Mouse (Mus musculus) midbrain, embryonic 15.5 days (tissue): Measurements from ENCODE around the gene Scyl1. TPM values are rescaled to one million over a fixed set of nuclear protein-coding genes. Genes with fewer than 3 reads are reported as not detected.

Experiments used
- ATAC-seq: fragments of 200-750 bp; cut with Nextera tagmentation; replicated peaks from 2 replicates; pipeline ENCODE4 v1.8.0; 2017; ENCODE audit warnings: moderate TSS enrichment
- H3K27ac ChIP-seq: fragments of 300-500 bp; sonication (generic); 2 replicates; pipeline ENCODE4 v1.5.1; 2015; ENCODE audit warnings: mild to moderate bottlenecking, inconsistent platforms
- H3K27me3 ChIP-seq: fragments of 300-500 bp; sonication (generic); replicated peaks from 2 replicates; pipeline ENCODE4 v1.6.1; 2015; ENCODE audit warnings: inconsistent platforms
- H3K36me3 ChIP-seq: fragments of 300-500 bp; sonication (generic); replicated peaks from 2 replicates; pipeline ENCODE4 v1.6.1; 2015; ENCODE audit warnings: inconsistent platforms
- H3K4me1 ChIP-seq: fragments of 300-500 bp; sonication (generic); 2 replicates; pipeline ENCODE4 v1.6.1; 2015; ENCODE audit warnings: inconsistent platforms
- H3K4me2 ChIP-seq: fragments of 300-500 bp; sonication (generic); 2 replicates; pipeline ENCODE4 v1.6.1; 2015; ENCODE audit warnings: inconsistent platforms, mild to moderate bottlenecking, moderate library complexity
- H3K4me3 ChIP-seq: fragments of 300-500 bp; sonication (generic); 2 replicates; pipeline ENCODE4 v1.5.1; 2015; ENCODE audit warnings: mild to moderate bottlenecking, inconsistent platforms
- H3K9ac ChIP-seq: fragments of 300-500 bp; sonication (generic); 2 replicates; pipeline ENCODE4 v1.6.1; 2015; ENCODE audit warnings: mild to moderate bottlenecking, inconsistent platforms
- H3K9me3 ChIP-seq: fragments of 300-500 bp; sonication (generic); 2 replicates; pipeline ENCODE4 v1.6.1; 2016; ENCODE audit warnings: inconsistent platforms
- WGBS: fragments of 180-500 bp; shearing (Covaris S2); methylation state at CpG from one replicate; pipeline ENCODE4 v1.1.7; 2015; ENCODE audit warnings: mixed read lengths; 5-methylcytosine and 5-hydroxymethylcytosine counted together
- polyA plus RNA-seq: library from polyadenylated mRNA; unstranded; fragments of >200 nt; fragmentation: Nextera tagmentation; extraction: Ambion mirVana; gene quantifications from 2 replicates; pipeline ENCODE4 v1.2.1, GENCODE M21; 2015

The Scyl1 gene
- polyA plus RNA-seq, 1 experiment from 2014 or later, result 94.7 TPM

DNA sequence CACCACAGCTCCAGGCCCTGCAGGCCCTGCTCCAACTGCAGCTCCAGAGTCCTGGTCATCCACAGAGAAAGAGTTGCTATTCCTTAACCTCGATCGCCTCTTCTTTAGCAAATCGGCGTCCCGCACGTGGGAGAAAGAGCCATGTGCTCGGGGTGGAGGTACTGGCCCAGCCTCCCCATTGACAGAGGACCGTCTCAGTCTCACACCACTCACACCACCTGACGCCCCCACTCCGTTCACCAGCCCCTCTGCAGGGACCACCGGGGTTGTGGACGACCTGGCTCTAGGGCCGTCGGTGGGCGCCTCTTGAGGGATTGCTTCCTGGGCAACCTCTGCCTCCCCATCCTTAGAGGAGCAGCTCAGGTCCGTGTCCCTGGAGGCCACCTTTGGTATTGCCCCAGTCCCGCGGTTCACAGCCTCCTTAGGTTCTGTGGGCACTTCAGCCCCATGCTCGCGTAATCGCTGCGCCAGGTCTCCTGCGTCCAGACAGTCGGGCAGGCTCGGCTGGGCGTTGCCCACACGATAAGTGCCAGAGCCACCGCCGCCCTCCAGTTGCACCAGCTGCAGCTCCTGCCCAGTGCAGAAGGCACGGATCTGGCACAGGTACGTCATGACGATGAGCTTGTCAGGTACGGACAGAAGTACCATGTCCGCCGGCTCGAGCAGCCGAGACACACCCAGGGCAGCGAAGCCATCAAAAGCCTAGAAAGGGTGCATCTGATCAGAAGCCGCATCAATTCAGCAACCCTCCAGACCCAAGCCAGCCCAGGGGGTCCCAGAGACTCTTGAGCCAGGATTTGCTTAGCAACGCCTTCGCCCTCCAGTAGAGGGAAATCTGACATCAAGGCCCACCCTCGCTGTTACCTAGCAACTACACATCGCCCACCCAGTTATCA is 55.2 kb downstream of the Scyl1 start:
- peak overlapping the region; percentile 56 for H3K4me2 ChIP-seq
- H3K36me3 ChIP-seq, result peaks cover 15% of the 10 kb centered on the region
- 17% methylated on average over 43 of the region's 43 CpGs for WGBS
- H3K27me3 ChIP-seq, result no peaks in the 10 kb centered on the region
- peak overlapping the region; percentile 49 for H3K9ac ChIP-seq
- H3K27ac ChIP-seq, result peak overlapping the region; percentile 66
- H3K4me1 ChIP-seq, result peaks cover 31% of the 10 kb centered on the region
- peak; percentile 79 for ATAC-seq
- H3K9me3 ChIP-seq, result no peaks in the 10 kb centered on the region
- H3K4me3 ChIP-seq, result peak overlapping the region; percentile 38

DNA sequence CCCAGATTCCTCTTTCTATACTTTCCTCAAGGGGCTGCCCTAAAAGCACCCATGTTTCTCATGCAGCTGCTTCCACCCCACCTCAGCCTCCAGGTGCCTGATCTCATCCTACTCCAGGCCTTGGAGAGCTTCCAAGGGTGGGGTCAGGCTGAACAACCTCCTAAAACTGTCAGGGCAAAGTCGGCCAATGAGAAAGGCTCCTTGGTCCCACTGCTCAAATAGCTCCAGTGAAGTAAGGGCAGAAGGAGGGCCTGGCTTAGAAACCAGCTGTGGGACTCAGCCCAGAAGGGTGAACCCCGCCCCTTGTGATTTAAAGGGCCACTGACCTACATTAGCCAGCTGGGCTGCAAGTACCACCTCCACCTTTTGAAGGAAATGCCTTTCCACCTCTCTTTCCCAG is 57.5 kb downstream of the Scyl1 start:
- H3K36me3 ChIP-seq, result peaks cover 17% of the 10 kb centered on the region
- H3K27ac ChIP-seq, result no peak overlapping the region
- no peaks in the 10 kb centered on the region for H3K27me3 ChIP-seq
- H3K4me3 ChIP-seq, result 0 out of 2 replicates have a peak overlapping the region, but pooled peaks have one; percentile 0
- WGBS, result 16% methylated on average over 2 of the region's 2 CpGs
- H3K4me2 ChIP-seq, result peak overlapping the region; percentile 56
- H3K9ac ChIP-seq, result no peak overlapping the region
- peaks cover 31% of the 10 kb centered on the region for H3K4me1 ChIP-seq
- no peak for ATAC-seq
- no peaks in the 10 kb centered on the region for H3K9me3 ChIP-seq

DNA sequence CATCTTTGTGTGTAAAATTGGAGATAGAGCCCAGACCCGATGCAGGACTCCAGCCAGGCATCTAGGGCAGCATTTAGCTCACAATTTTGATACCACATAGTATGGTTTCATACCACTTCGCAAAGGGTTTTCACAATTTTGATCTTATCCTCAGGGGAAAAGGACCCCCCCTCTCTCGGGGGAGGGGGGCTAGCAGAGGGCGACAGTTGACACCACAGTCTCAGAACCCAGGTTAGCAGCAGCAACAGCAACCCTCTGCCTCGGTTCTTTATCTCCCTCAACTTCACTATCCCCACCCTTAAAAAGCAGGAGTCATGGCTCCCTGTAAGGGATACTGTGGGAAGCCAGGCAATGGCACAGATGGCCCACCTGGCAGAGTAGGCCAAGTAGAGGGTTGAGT is 58.0 kb downstream of the Scyl1 start:
- peaks cover 21% of the 10 kb centered on the region for H3K36me3 ChIP-seq
- peaks cover 31% of the 10 kb centered on the region for H3K4me1 ChIP-seq
- no peak overlapping the region for H3K9ac ChIP-seq
- no peaks in the 10 kb centered on the region for H3K9me3 ChIP-seq
- no peak for ATAC-seq
- H3K27ac ChIP-seq, result no peak overlapping the region
- 84% methylated on average over 5 of the region's 5 CpGs for WGBS
- H3K4me3 ChIP-seq, result no peak overlapping the region
- H3K4me2 ChIP-seq, result peak overlapping the region; percentile 56
- H3K27me3 ChIP-seq, result no peaks in the 10 kb centered on the region

DNA sequence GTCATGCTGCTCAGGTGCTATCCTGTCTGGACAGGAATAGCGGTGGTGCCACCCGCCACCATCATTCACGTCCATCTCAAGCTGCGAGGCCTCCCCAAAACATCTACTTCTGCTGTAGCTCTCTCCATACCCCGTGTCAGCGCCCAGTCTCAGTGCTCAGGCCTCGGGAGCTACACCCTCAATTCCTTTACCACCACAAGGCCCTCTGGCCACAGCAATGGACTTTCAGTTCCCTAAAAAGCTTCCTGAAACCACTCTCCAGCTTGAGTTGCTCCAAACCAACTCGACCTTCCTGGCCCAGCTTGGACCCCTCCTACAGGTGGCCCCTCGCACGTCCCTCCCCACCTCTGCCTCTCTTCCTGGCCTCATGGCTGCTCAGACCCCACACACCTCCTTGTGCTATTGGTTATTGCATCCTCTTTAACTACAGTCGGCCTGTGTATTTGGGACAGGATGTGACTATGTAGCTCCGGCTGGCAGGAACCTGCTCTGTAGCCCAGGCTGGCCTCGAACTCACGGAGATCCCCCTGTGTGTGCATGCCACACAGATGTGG is 59.2 kb downstream of the Scyl1 start:
- Histone ChIP-seq H3K9me3 (no peaks in the 10 kb centered on the region), H3K36me3 (peaks cover 22% of the 10 kb centered on the region), H3K27me3 (no peaks in the 10 kb centered on the region), H3K9ac (no peak overlapping the region), H3K4me3 (no peak overlapping the region), H3K27ac (no peak overlapping the region), H3K4me2 (no peak overlapping the region), H3K4me1 (peaks cover 28% of the 10 kb centered on the region)
- ATAC-seq, result no peak
- 91% methylated on average over 14 of the region's 14 CpGs for WGBS

DNA sequence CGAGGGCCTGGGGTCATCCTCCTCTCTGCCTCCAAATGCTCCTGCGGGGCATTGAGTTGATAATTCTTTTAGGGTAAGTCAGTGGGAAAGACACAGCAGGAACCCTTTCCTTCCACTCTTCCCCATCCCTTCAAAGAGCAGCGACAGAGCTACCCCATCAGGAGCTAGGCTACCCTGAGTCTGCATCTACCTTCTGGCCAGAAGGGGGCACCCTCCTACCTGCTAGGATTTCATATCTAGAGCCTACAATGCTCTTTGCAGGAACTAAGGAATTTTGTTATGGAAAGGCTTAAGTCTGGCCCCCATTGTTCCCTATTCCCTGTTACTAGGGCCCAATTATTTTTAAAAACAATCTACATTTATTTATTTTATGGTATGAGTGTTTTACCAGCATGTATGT is 60.0 kb downstream of the Scyl1 start:
- no peaks in the 10 kb centered on the region for H3K27me3 ChIP-seq
- H3K9ac ChIP-seq, result no peak overlapping the region
- WGBS, result 10% methylated on average over 3 of the region's 3 CpGs

DNA sequence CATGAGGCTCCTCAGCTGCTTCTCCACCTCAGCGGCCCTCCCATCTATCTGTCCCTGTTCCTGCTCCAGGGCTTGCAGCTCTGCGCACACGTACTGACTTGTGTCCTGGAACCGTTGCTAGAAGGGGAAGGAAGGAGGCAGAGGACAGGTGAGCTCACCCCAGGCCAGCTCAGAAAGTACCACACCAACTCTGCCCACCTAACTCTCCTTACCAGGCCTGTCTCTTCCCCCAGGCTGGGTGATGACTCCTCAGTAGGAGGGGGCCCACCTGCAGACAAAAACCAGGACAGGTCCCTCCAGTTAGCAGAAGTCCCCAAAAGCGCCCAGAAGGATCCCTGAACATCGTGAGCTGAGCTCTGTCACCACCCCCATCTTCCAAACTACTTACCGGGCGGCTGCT is 60.6 kb downstream of the Scyl1 start:
- H3K9ac ChIP-seq, result no peak overlapping the region
- no peaks in the 10 kb centered on the region for H3K27me3 ChIP-seq
- peaks cover 22% of the 10 kb centered on the region for H3K36me3 ChIP-seq
- ATAC-seq, result no peak
- H3K4me3 ChIP-seq, result no peak overlapping the region
- no peaks in the 10 kb centered on the region for H3K9me3 ChIP-seq
- peaks cover 15% of the 10 kb centered on the region for H3K4me1 ChIP-seq
- 77% methylated on average over 8 of the region's 8 CpGs for WGBS
- H3K27ac ChIP-seq, result no peak overlapping the region
- H3K4me2 ChIP-seq, result no peak overlapping the region

More for the DNA sequence above, 60.0 kb downstream of the Scyl1 start:
- no peak overlapping the region for H3K4me3 ChIP-seq
- no peak overlapping the region for H3K4me2 ChIP-seq
- no peaks in the 10 kb centered on the region for H3K9me3 ChIP-seq
- ATAC-seq, result no peak
- H3K4me1 ChIP-seq, result peaks cover 21% of the 10 kb centered on the region
- H3K36me3 ChIP-seq, result peaks cover 22% of the 10 kb centered on the region
- no peak overlapping the region for H3K27ac ChIP-seq

DNA sequence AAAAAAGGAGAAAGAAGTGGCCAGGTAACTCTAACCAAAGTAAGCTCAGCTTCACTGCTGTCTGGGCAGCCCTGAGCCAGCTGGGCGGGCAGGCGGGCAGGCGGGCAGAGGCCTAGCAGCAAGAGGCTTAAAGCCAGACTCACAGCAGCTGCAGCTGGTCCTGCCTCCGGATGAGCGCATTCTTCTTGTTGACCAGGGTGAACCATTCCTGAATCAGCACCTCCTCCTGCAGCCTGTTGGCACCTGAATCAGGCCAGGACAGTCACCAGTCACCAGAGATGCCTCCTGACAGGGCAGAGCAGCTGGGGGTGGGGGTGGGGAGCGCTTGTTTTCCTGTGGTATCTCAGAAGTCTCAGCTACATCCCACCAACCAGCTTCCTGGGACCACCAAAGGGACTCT is 61.2 kb downstream of the Scyl1 start:
- Histone ChIP-seq H3K4me2 (no peak overlapping the region), H3K36me3 (peaks cover 22% of the 10 kb centered on the region), H3K9me3 (no peaks in the 10 kb centered on the region), H3K9ac (no peak overlapping the region), H3K27ac (no peak overlapping the region), H3K4me3 (no peak overlapping the region), H3K27me3 (no peaks in the 10 kb centered on the region), H3K4me1 (peaks cover 10% of the 10 kb centered on the region)
- 89% methylated on average over 6 of the region's 6 CpGs for WGBS
- no peak for ATAC-seq

Other genes with a start within 250 kb of the Scyl1 start
- gene Ovol1, start 210.8 kb downstream of the Scyl1 start, polyA plus RNA-seq, result 0.10 and 0.13 TPM in 2 replicates
- gene Ap5b1, start 203.4 kb downstream of the Scyl1 start, polyA plus RNA-seq, result 3.0 and 3.1 TPM in 2 replicates
- gene Rnaseh2c, start 169.5 kb downstream of the Scyl1 start, polyA plus RNA-seq, result 56.2 and 57.7 TPM in 2 replicates
- 82.3 and 84.7 TPM in 2 replicates for gene Kat5, start 161.2 kb downstream of the Scyl1 start, polyA plus RNA-seq
- 36.9 and 39.2 TPM in 2 replicates for gene Rela, start 133.9 kb downstream of the Scyl1 start, polyA plus RNA-seq
- 17.1 and 19.6 TPM in 2 replicates for gene Sipa1, start 107.7 kb downstream of the Scyl1 start, polyA plus RNA-seq
- 12.5 and 14.0 TPM in 2 replicates for gene Map3k11, start 82.7 kb downstream of the Scyl1 start, polyA plus RNA-seq
- gene Pcnx3, start 82.5 kb downstream of the Scyl1 start, polyA plus RNA-seq, result 29.2 TPM in 2 replicates
- 0.19 and 0.28 TPM in 2 replicates for gene Kcnk7, start 67.1 kb downstream of the Scyl1 start, polyA plus RNA-seq
- 23.7 and 25.5 TPM in 2 replicates for gene Ehbp1l1, start 45.1 kb downstream of the Scyl1 start, polyA plus RNA-seq
- gene Fam89b, start 41.8 kb downstream of the Scyl1 start, polyA plus RNA-seq, result 158 and 165 TPM in 2 replicates
- gene Ltbp3, start 30.5 kb downstream of the Scyl1 start, polyA plus RNA-seq, result 8.2 and 12.6 TPM in 2 replicates
- gene Frmd8, start 103.9 kb upstream of the Scyl1 start, polyA plus RNA-seq, result 16.1 and 19.2 TPM in 2 replicates
- gene Slc25a45, start 106.4 kb upstream of the Scyl1 start, polyA plus RNA-seq, result 2.0 and 2.9 TPM in 2 replicates
- gene Tigd3, start 122.7 kb upstream of the Scyl1 start, polyA plus RNA-seq, result 13.8 and 16.4 TPM in 2 replicates
- gene Dpf2, start 141.6 kb upstream of the Scyl1 start, polyA plus RNA-seq, result 122 and 130 TPM in 2 replicates
- gene Cdc42ep2, start 153.4 kb upstream of the Scyl1 start, polyA plus RNA-seq, result 16.3 and 16.7 TPM in 2 replicates
- 25.3 and 25.4 TPM in 2 replicates for gene Pola2, start 192.8 kb upstream of the Scyl1 start, polyA plus RNA-seq
- not detected in 2 replicates for gene Slc22a20, start 214.7 kb upstream of the Scyl1 start, polyA plus RNA-seq
- 2.9 and 3.3 TPM in 2 replicates for gene Capn1, start 244.5 kb upstream of the Scyl1 start, polyA plus RNA-seq